Mouse (Mus musculus): Measurements from ENCODE around the gene Mapk9.
A peak's percentile ranks its signal among the peaks of the same experiment; 100 is the strongest.
"Not testable (repeated sequence)": the region's sequence is repeated elsewhere in the genome, so short reads cannot be mapped to it uniquely, and the experiment has no call there.

Mapk9 gene

GRCm38 (mm10) chr11:49846401-49847070 is at the start of gene Mapk9:
Gene Mapk9, plus strand, starts transcription at chr11:49846751.
- DNase-seq = peak; percentile 99

GRCm38 (mm10) chr11:49798931-49799330 is 47.6 kb upstream of the Mapk9 start:
- DNase-seq = no peak

- peak; percentile 12 for DNase-seq
Measured at GRCm38 (mm10) chr11:49801516-49801915, 45.0 kb upstream of the Mapk9 start.

- DNase-seq = no peak
Measured at GRCm38 (mm10) chr11:49803801-49804200, 42.8 kb upstream of the Mapk9 start.

GRCm38 (mm10) chr11:49806218-49806617 is 40.3 kb upstream of the Mapk9 start:
- DNase-seq = no peak

GRCm38 (mm10) chr11:49808946-49809345 is 37.6 kb upstream of the Mapk9 start:
- DNase-seq = no peak

GRCm38 (mm10) chr11:49810696-49811095 is 35.9 kb upstream of the Mapk9 start:
- DNase-seq = not testable (repeated sequence)

GRCm38 (mm10) chr11:49811099-49811541 is 35.4 kb upstream of the Mapk9 start:
- DNase-seq = no peak

GRCm38 (mm10) chr11:49811879-49812278 is 34.7 kb upstream of the Mapk9 start:
- no peak for DNase-seq

GRCm38 (mm10) chr11:49818869-49819566 is 27.5 kb upstream of the Mapk9 start:
- no peak for DNase-seq

GRCm38 (mm10) chr11:49819676-49820075 is 26.9 kb upstream of the Mapk9 start:
- DNase-seq = no peak

GRCm38 (mm10) chr11:49820928-49821327 is 25.6 kb upstream of the Mapk9 start:
- DNase-seq = no peak

GRCm38 (mm10) chr11:49821546-49821945 is 25.0 kb upstream of the Mapk9 start:
- DNase-seq = no peak

GRCm38 (mm10) chr11:49822337-49822736 is 24.2 kb upstream of the Mapk9 start:
- no peak for DNase-seq

GRCm38 (mm10) chr11:49824896-49825295 is 21.7 kb upstream of the Mapk9 start:
- peak; percentile 86 for DNase-seq

GRCm38 (mm10) chr11:49827243-49827642 is 19.3 kb upstream of the Mapk9 start:
- no peak for DNase-seq

GRCm38 (mm10) chr11:49829176-49829745 is 17.3 kb upstream of the Mapk9 start:
- peak; percentile 34 for DNase-seq

- DNase-seq = no peak
Measured at GRCm38 (mm10) chr11:49831980-49832379, 14.6 kb upstream of the Mapk9 start.

GRCm38 (mm10) chr11:49832962-49833361 is 13.6 kb upstream of the Mapk9 start:
- DNase-seq = no peak

- no peak for DNase-seq
Measured at GRCm38 (mm10) chr11:49834248-49834647, 12.3 kb upstream of the Mapk9 start.

- no peak for DNase-seq
Measured at GRCm38 (mm10) chr11:49835257-49835956, 11.1 kb upstream of the Mapk9 start.

- DNase-seq = no peak
Measured at GRCm38 (mm10) chr11:49837717-49838407, 8.7 kb upstream of the Mapk9 start.

GRCm38 (mm10) chr11:49840666-49841065 is 5.9 kb upstream of the Mapk9 start:
- peak; percentile 19 for DNase-seq

Data from lung, postnatal 14 days (tissue).